Comparison of ENCODE assay signal across 9 mouse cellular contexts in genomic region chr2:143546412-143547211, GRCm38 (mm10). TPM values are rescaled to one million over a fixed set of nuclear protein-coding genes. Genes with fewer than 3 reads are reported as not detected.
A peak's percentile ranks its signal among the peaks of the same experiment; 100 is the strongest.
DNase-seq lines count a peak whose midpoint lies in the region; ATAC-seq and TF ChIP-seq lines count a peak whose summit lies in the region.
"Had no signal": no experiment of that assay in that cellular context is flagged by ENCODE, and none has a peak within 500 bp of the region (broad histone marks: within the 10 kb centered on the region; RNA-seq: fewer than 3 reads in every experiment).

No protein-coding gene starts in this region.

- intact Hi-C loops in heart, adult 2 months (cut with DNase I) = no loop called here

- peak overlapping the region; percentile 50; the same call in 1 of the 2 replicates for H3K4me3 ChIP-seq in heart, embryonic 12.5 days
- no peak overlapping the region for H3K4me3 ChIP-seq in heart, adult 2 months
- peak overlapping the region; percentile 70 to 71 for H3K4me3 ChIP-seq in ES-E14 (ENCODE audit: insufficient read depth in 1 of 2, low read depth in 1 of 2, low read length in 2 of 2, poor library complexity in 1 of 2, severe bottlenecking in 1 of 2)
- H3K4me3 ChIP-seq in hindbrain, embryonic 15.5 days = peak overlapping the region; percentile 73
- H3K4me3 ChIP-seq in midbrain, embryonic 10.5 days = peak overlapping the region; percentile 60

- in situ Hi-C loops in ES-E14 (cut with MboI; ENCODE audit: low sequenced_read_pairs in 2 of 2, unreplicated experiment in 2 of 2) = no loop called here

- H3K36me3 ChIP-seq in heart, embryonic 12.5 days = no peaks in the 10 kb centered on the region
- H3K36me3 ChIP-seq in heart, adult 2 months (ENCODE audit: control insufficient read depth, insufficient read depth, low read length) = no peaks in the 10 kb centered on the region
- H3K36me3 ChIP-seq in ES-E14 (ENCODE audit: control insufficient read depth, insufficient read depth, low read length, poor library complexity, severe bottlenecking) = no peaks in the 10 kb centered on the region
- H3K36me3 ChIP-seq in hindbrain, embryonic 15.5 days = no peaks in the 10 kb centered on the region
- no peaks in the 10 kb centered on the region for H3K36me3 ChIP-seq in midbrain, embryonic 10.5 days

- 2% methylated on average over 33 of the region's 33 CpGs for WGBS in heart, embryonic 12.5 days
- WGBS in heart, adult 2 months = 2% methylated on average over 33 of the region's 33 CpGs
- WGBS in hindbrain, embryonic 15.5 days = under 1% methylated on average over 33 of the region's 33 CpGs
- WGBS in midbrain, embryonic 10.5 days = 1% methylated on average over 33 of the region's 33 CpGs

- no peak overlapping the region for H3K9ac ChIP-seq in heart, embryonic 12.5 days
- no peak overlapping the region for H3K9ac ChIP-seq in heart, adult 2 months (ENCODE audit: low read depth, low read length)
- no peak overlapping the region for H3K9ac ChIP-seq in ES-E14 (ENCODE audit: insufficient read depth, low read depth, low read length, poor library complexity, severe bottlenecking)
- H3K9ac ChIP-seq in hindbrain, embryonic 15.5 days = peak overlapping the region; percentile 70

- no peak for TF ChIP-seq CTCF in heart, adult 2 months (IDR thresholded peaks at IDR 0.05)

- DNase-seq in heart, adult 2 months = no peak
- DNase-seq in ES-E14 (ENCODE audit: low read depth, low spot score) = peak; percentile 24
- DNase-seq in embryo, embryonic 11 days = peak; percentile 73
- DNase-seq in midbrain, embryonic 10.5 days (ENCODE audit: low spot score) = peak; percentile 64
- DNase-seq in thymus, postnatal 36 days = no peak

- ATAC-seq in heart, embryonic 12.5 days (ENCODE audit: insufficient number of reproducible peaks, low FRiP score) = no peak
- no peak for ATAC-seq in hindbrain, embryonic 15.5 days (ENCODE audit: low FRiP score, low read depth)
- ATAC-seq in inflammation-experienced regulatory T-cells, adult 6 months = no peak

- peaks cover 69% of the 10 kb centered on the region for H3K27me3 ChIP-seq in heart, embryonic 12.5 days (replicated peaks)
- peaks cover 5% of the 10 kb centered on the region; the same call in 1 of the 2 replicates for H3K27me3 ChIP-seq in heart, adult 2 months (ENCODE audit: control insufficient read depth, insufficient read depth, low read length)
- 0 out of 2 replicates have a peak, but pooled peaks cover under 1% of the 10 kb centered on the region for H3K27me3 ChIP-seq in hindbrain, embryonic 15.5 days
- peaks cover 48% of the 10 kb centered on the region for H3K27me3 ChIP-seq in midbrain, embryonic 10.5 days (ENCODE audit: low read depth, poor library complexity, severe bottlenecking)

- H3K9me3 ChIP-seq in heart, embryonic 12.5 days (replicated peaks) = no peaks in the 10 kb centered on the region
- H3K9me3 ChIP-seq in ES-E14 (ENCODE audit: control insufficient read depth, insufficient read depth, low read depth, low read length) = no peaks in the 10 kb centered on the region
- H3K9me3 ChIP-seq in hindbrain, embryonic 15.5 days = no peaks in the 10 kb centered on the region
- H3K9me3 ChIP-seq in midbrain, embryonic 10.5 days (replicated peaks) = no peaks in the 10 kb centered on the region

- no peak for TF ChIP-seq EP300 in heart, adult 2 months (IDR thresholded peaks at IDR 0.05; ENCODE audit: insufficient read depth, low read depth, low read length)

- peak overlapping the region; percentile 87 for H3K4me2 ChIP-seq in heart, embryonic 12.5 days
- H3K4me2 ChIP-seq in hindbrain, embryonic 15.5 days = peak overlapping the region; percentile 69

- H3K79me2 ChIP-seq in heart, adult 2 months (replicated peaks; ENCODE audit: control insufficient read depth, insufficient read depth, low read length) = no peaks in the 10 kb centered on the region

- H3K27ac ChIP-seq in heart, embryonic 12.5 days (ENCODE audit: poor library complexity, severe bottlenecking) = no peak overlapping the region
- H3K27ac ChIP-seq in heart, adult 2 months = no peak overlapping the region
- no peak overlapping the region for H3K27ac ChIP-seq in ES-E14 (ENCODE audit: insufficient read depth, low read depth, low read length, poor library complexity, severe bottlenecking)
- peak overlapping the region; percentile 91 for H3K27ac ChIP-seq in hindbrain, embryonic 15.5 days (replicated peaks)
- peak overlapping the region; percentile 87; the same call in 1 of the 2 replicates for H3K27ac ChIP-seq in midbrain, embryonic 10.5 days (replicated peaks)

- no peak for TF ChIP-seq POLR2A in heart, adult 2 months (IDR thresholded peaks at IDR 0.05; ENCODE audit: insufficient read depth, low read depth, low read length)

- H3K4me1 ChIP-seq in heart, embryonic 12.5 days (replicated peaks) = peaks cover 13% of the 10 kb centered on the region
- H3K4me1 ChIP-seq in heart, adult 2 months (ENCODE audit: control insufficient read depth, insufficient read depth, low read length) = no peaks in the 10 kb centered on the region
- H3K4me1 ChIP-seq in ES-E14 (ENCODE audit: control insufficient read depth in 2 of 2, insufficient read depth in 2 of 2, low read length in 2 of 2, poor library complexity in 1 of 2) = peaks cover 0 to 9% of the 10 kb centered on the region in 2 experiments; a peak in 1 of 4 replicates
- H3K4me1 ChIP-seq in hindbrain, embryonic 15.5 days (replicated peaks) = peaks cover 19% of the 10 kb centered on the region
- H3K4me1 ChIP-seq in midbrain, embryonic 10.5 days = peaks cover 26% of the 10 kb centered on the region

TF ChIP-seq in ES-E14, 5 proteins besides CTCF, POLR2A, EP300 and RAD21:
- TF ChIP-seq ZNF384 (IDR thresholded peaks at IDR 0.05; ENCODE audit: low read depth, low read length) = no peak

RNA-seq across cellular contexts. Expression of gene Pcsk2, which starts 0.7 kb away (rescaled TPM):
- 0.09 TPM in 1 of 2 replicates, not detected in the other for polyA plus RNA-seq in heart, embryonic 12.5 days (2016; fragmentation: Nextera tagmentation; extraction: Ambion mirVana)
- total RNA-seq in heart, adult 2 months (2021) = not detected
- 0.06 TPM in 1 of 2 replicates, not detected in the other for polyA plus RNA-seq in heart, adult 2 months (2012; rRNA removed)
- 0.27 and 0.32 TPM in 2 replicates for total RNA-seq in ES-E14 (2012; rRNA removed)
- 22.4 and 24.5 TPM in 2 replicates for polyA plus RNA-seq in hindbrain, embryonic 15.5 days (2015; fragmentation: Nextera tagmentation; extraction: Ambion mirVana)
- 2.9 and 4.9 TPM in 2 replicates for polyA plus RNA-seq in midbrain, embryonic 10.5 days (2016; fragmentation: Nextera tagmentation; extraction: Ambion mirVana)
- polyA plus RNA-seq in inflammation-experienced regulatory T-cells, adult 6 months (2017; shearing (Covaris generic)) = not detected
- total RNA-seq: MEL had no signal

Comparison
In these comparisons a context has a peak if more than half of its experiments do, and no peak if none do; other contexts are left out.
1. H3K27ac ChIP-seq: peak in hindbrain, embryonic 15.5 days (single experiment) and midbrain, embryonic 10.5 days (single experiment); none in heart, embryonic 12.5 days (single experiment), heart, adult 2 months (single experiment) and ES-E14 (single experiment).
2. DNase-seq: peak in ES-E14 (single experiment), embryo, embryonic 11 days (single experiment) and midbrain, embryonic 10.5 days (single experiment); none in heart, adult 2 months (0 of 2) and thymus, postnatal 36 days (0 of 2).